Comparison of ENCODE assay signal across 18 mouse cellular contexts in the genomic region with DNA sequence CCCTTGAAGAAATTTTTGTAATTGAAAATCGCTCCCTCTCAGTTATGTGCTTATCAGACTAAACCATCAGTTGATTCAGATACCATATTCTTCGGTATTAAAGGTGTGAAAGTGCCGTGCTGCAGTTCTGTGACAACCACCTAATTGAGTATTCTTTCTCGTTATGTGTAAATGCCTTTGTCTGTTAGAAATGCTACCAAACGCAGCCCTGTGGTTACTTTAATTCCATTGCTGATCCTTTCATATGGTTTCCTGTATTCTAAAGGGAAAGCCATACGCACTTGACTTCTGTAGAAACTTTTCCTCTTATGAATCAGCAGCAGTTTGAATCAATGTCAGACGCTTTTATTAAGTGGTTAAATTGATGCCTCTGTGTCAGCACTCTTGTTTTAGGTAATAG. TPM values are rescaled to one million over a fixed set of nuclear protein-coding genes. Genes with fewer than 3 reads are reported as not detected.
DNase-seq lines count a peak whose midpoint lies in the region; TF ChIP-seq lines count a peak whose summit lies in the region.
"Had no signal": no experiment of that assay in that cellular context is flagged by ENCODE, and none has a peak within 500 bp of the region (broad histone marks: within the 10 kb centered on the region; RNA-seq: fewer than 3 reads in every experiment).

No protein-coding gene starts in this region.

- H3K9me3 ChIP-seq in CH12.LX (replicated peaks; ENCODE audit: low read length): no peaks in the 10 kb centered on the region
- H3K9me3 ChIP-seq: embryonic facial prominence, embryonic 10.5 days; embryonic facial prominence, embryonic 12.5 days; forebrain, embryonic 12.5 days had no signal

- DNase-seq in CD4-positive, CD25-positive, alpha-beta regulatory T cell, adult 2 months (ENCODE audit: low read depth, low spot score): peak; percentile 54
- no peak for DNase-seq in CH12.LX (ENCODE audit: extremely low read depth)
- peak; percentile 76 for DNase-seq in induced T-regulatory cell, adult 2 months (ENCODE audit: low read depth)
- DNase-seq in naive thymus-derived CD4-positive, alpha-beta T cell, adult 2 months (ENCODE audit: low read depth): peak; percentile 40
- no peak for DNase-seq in adrenal gland, postnatal 25 days
- DNase-seq in kidney, postnatal 10 days: no peak
- DNase-seq in yolk sac, embryonic 10.5 days (ENCODE audit: low spot score): no peak
- no peak for DNase-seq in Muller cell, postnatal 12 days (ENCODE audit: inconsistent ontology term)
- DNase-seq: adrenal gland, postnatal 10 days; adrenal gland, postnatal 36 days; cerebellum, adult 11-12 months; cerebellum, adult 2 months; cerebellum, adult 9-10 months; cerebellum, postnatal 10 days; cerebellum, postnatal 25 days had no signal

- no peak for TF ChIP-seq POLR2A in CH12.LX (IDR thresholded peaks at IDR 0.05; ENCODE audit: low read depth, low read length)

- no peaks in the 10 kb centered on the region for H3K27me3 ChIP-seq in CH12.LX (replicated peaks)

- in situ Hi-C loops in CH12.LX (cut with MboI; ENCODE audit: low pct_ligation_motif_present, low pct_unique_long_range_greater_than_20kb, low sequenced_read_pairs): no loop called here

- no peak overlapping the region for H3K4me3 ChIP-seq in CH12.LX (replicated peaks in 1 of 3; ENCODE audit: low read depth in 2 of 3, low read length in 2 of 3, poor library complexity in 1 of 3)
- H3K4me3 ChIP-seq: embryonic facial prominence, embryonic 10.5 days; embryonic facial prominence, embryonic 12.5 days; forebrain, embryonic 12.5 days had no signal

- no peak overlapping the region for H3K27ac ChIP-seq in CH12.LX (ENCODE audit: insufficient read depth, low read depth)
- H3K27ac ChIP-seq: embryonic facial prominence, embryonic 10.5 days; embryonic facial prominence, embryonic 12.5 days; forebrain, embryonic 12.5 days had no signal

- H3K79me2 ChIP-seq in CH12.LX (replicated peaks; ENCODE audit: control insufficient read depth, extremely low read depth, insufficient read depth, poor library complexity, severe bottlenecking): no peaks in the 10 kb centered on the region

- dilution Hi-C loops in CH12.LX (cut with MboI; ENCODE audit: extremely low pct_ligation_motif_present, extremely low pct_unique_long_range_greater_than_20kb, low sequenced_read_pairs): no loop called here

- no peak for TF ChIP-seq RAD21 in CH12.LX (IDR thresholded peaks at IDR 0.05; ENCODE audit: low read depth, low read length)

- peaks cover 0 to 14% of the 10 kb centered on the region in 2 experiments; a peak in 2 of 4 replicates for H3K4me1 ChIP-seq in CH12.LX (ENCODE audit: control insufficient read depth in 1 of 2, insufficient read depth in 2 of 2)

- H3K36me3 ChIP-seq in CH12.LX (replicated peaks in 1 of 2; ENCODE audit: control insufficient read depth in 1 of 2, insufficient read depth in 1 of 2, low read length in 1 of 2): no peaks in the 10 kb centered on the region
- H3K36me3 ChIP-seq: embryonic facial prominence, embryonic 10.5 days; embryonic facial prominence, embryonic 12.5 days; forebrain, embryonic 12.5 days had no signal

- TF ChIP-seq EP300 in CH12.LX (IDR thresholded peaks at IDR 0.05; ENCODE audit: low read length): 0 out of 2 replicates have a peak, but pooled peaks have one; percentile 10

- H3K4me2 ChIP-seq in CH12.LX (ENCODE audit: insufficient read depth, low read depth, poor library complexity, severe bottlenecking): no peak overlapping the region
- H3K4me2 ChIP-seq: embryonic facial prominence, embryonic 12.5 days; forebrain, embryonic 12.5 days had no signal

- no peak overlapping the region for H3K9ac ChIP-seq in CH12.LX (ENCODE audit: insufficient read depth, low read depth)
- H3K9ac ChIP-seq: embryonic facial prominence, embryonic 12.5 days; forebrain, embryonic 12.5 days had no signal

- TF ChIP-seq CTCF in CH12.LX (conservative IDR thresholded peaks at IDR 0.05 in 1 of 2, IDR thresholded peaks at IDR 0.05 in 1 of 2; ENCODE audit: low read depth in 2 of 2, low read length in 2 of 2): no peak

TF ChIP-seq in CH12.LX, 34 proteins besides CTCF, POLR2A, EP300 and RAD21:
- TF ChIP-seq ZC3H11A (IDR thresholded peaks at IDR 0.05; ENCODE audit: low read depth, low read length): no peak
- peak; percentile 41; the same call in 1 of the 2 replicates for TF ChIP-seq BHLHE40 (IDR thresholded peaks at IDR 0.05; ENCODE audit: low read depth, low read length)

RNA-seq across cellular contexts. Expression of a gene that starts 8.2 kb away (rescaled TPM):
- total RNA-seq in CH12.LX (2012; rRNA removed): 7.8 and 9.9 TPM in 2 replicates
- total RNA-seq in CH12.LX (2014; rRNA removed): 10.2 and 11.6 TPM in 2 replicates
- 18.4 and 24.6 TPM in 2 replicates for polyA plus RNA-seq in CH12.LX (2012; ENCODE audit: insufficient read length, low read depth)
- total RNA-seq in adrenal gland, postnatal 25 days (2021): 17.9 and 20.2 TPM in 2 replicates

Comparison
In these comparisons a context has a peak if more than half of its experiments do, and no peak if none do; other contexts are left out.
1. DNase-seq: peak in CD4-positive, CD25-positive, alpha-beta regulatory T cell, adult 2 months (single experiment), induced T-regulatory cell, adult 2 months (single experiment) and naive thymus-derived CD4-positive, alpha-beta T cell, adult 2 months (single experiment); none in CH12.LX (single experiment), adrenal gland, postnatal 25 days (single experiment), kidney, postnatal 10 days (single experiment), yolk sac, embryonic 10.5 days (single experiment) and Muller cell, postnatal 12 days (single experiment).